Mouse (Mus musculus) megakaryocyte-erythroid progenitor cell, adult 5-6 weeks (primary cell): ENCODE measurements around the gene Dnajc4. TPM values are rescaled to one million over a fixed set of nuclear protein-coding genes. Genes with fewer than 3 reads are reported as not detected.

Experiments
- ATAC-seq: replicated peaks from 2 replicates; pipeline ENCODE4 v1.8.0; 2016; ENCODE audit warnings: mild to moderate bottlenecking, inconsistent platforms; ENCODE audit not compliant: severe bottlenecking, poor library complexity, low FRiP score, low TSS enrichment
- total RNA-seq, 2 experiments: library from RNA; stranded (forward) in 1 of 2; stranded (reverse) in 1 of 2; fragments of 200-1000, 215-1000 nt in 1 of 2; fragments of >200 nt in 1 of 2; fragmentation: Nextera tagmentation in 1 of 2; gene quantifications; 2 replicates each; pipeline ENCODE4 v1.2.3; 2014 to 2017

Gene Dnajc4
- total RNA-seq, 2 experiments from 2014 or later = 11.5 to 17.0 TPM

GRCm38 (mm10) chr19:6979001-6979479 lies 13.3 kb downstream of the Dnajc4 start:
- no peak for ATAC-seq

GRCm38 (mm10) chr19:6978639-6978974 lies 13.8 kb downstream of the Dnajc4 start:
- no peak for ATAC-seq

GRCm38 (mm10) chr19:6977759-6978638 lies 14.4 kb downstream of the Dnajc4 start:
- no peak for ATAC-seq

- ATAC-seq = peak; percentile 10
Measured at GRCm38 (mm10) chr19:6975537-6976521, 16.5 kb downstream of the Dnajc4 start, which contains the start of gene Plcb3. TSS of gene Plcb3 (minus strand) at chr19:6976470.

- ATAC-seq = peak; percentile 70
Measured at GRCm38 (mm10) chr19:6974211-6975205, 17.9 kb downstream of the Dnajc4 start, which contains the start of gene Ppp1r14b. TSS of gene Ppp1r14b (plus strand) at chr19:6974968.

GRCm38 (mm10) chr19:6973581-6974190 lies 18.7 kb downstream of the Dnajc4 start:
- no peak for ATAC-seq

GRCm38 (mm10) chr19:6972247-6972917 lies 20.0 kb downstream of the Dnajc4 start:
- no peak for ATAC-seq

GRCm38 (mm10) chr19:6971644-6972043 lies 20.7 kb downstream of the Dnajc4 start:
- no peak for ATAC-seq

GRCm38 (mm10) chr19:6970460-6971085 lies 21.8 kb downstream of the Dnajc4 start:
- ATAC-seq = no peak

- ATAC-seq = 0 out of 2 replicates have a peak, but pooled peaks have one; percentile 19
Measured at GRCm38 (mm10) chr19:6969665-6970381, 22.5 kb downstream of the Dnajc4 start.

- no peak for ATAC-seq
Measured at GRCm38 (mm10) chr19:6969291-6969664, 23.1 kb downstream of the Dnajc4 start.

GRCm38 (mm10) chr19:6968491-6969271 lies 23.7 kb downstream of the Dnajc4 start:
- ATAC-seq = no peak

- no peak for ATAC-seq
Measured at GRCm38 (mm10) chr19:6956461-6956860, 35.9 kb downstream of the Dnajc4 start.

- ATAC-seq = no peak
Measured at GRCm38 (mm10) chr19:6955424-6955823, 36.9 kb downstream of the Dnajc4 start.

GRCm38 (mm10) chr19:6954046-6954445 lies 38.3 kb downstream of the Dnajc4 start:
- ATAC-seq = no peak

GRCm38 (mm10) chr19:6952712-6953037 lies 39.7 kb downstream of the Dnajc4 start:
- ATAC-seq = no peak
